Mouse (Mus musculus): ENCODE measurements at regions not wholly inside any gene's neighbourhood (a gene's known extent, or its start where the extent isn't known, plus 50 kb on each side); places are given as distances from the start of the nearest gene placed in this dataset.

DNA sequence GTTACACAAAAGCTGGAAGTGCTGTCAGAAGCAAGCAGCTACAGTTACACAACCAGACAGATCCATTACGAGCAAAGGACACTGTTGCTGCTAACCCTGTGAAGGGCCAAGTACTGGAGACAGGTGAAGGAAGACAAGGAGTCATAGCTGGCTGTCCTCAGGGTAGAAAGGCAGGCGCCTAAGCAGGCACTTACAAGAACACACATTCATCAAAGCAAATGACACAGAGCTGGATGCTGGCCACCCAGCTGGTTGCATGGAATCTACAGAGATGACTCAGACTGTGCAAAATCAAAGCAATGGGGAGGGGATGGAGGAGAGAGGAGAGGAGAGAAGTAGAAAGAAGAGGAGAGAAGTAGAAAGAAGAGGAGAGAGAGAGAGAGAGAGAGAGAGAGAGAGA is 265.8 kb upstream of the Osr1 start:
- Histone ChIP-seq H3K27me3 (ENCODE audit: control insufficient read depth, insufficient read depth, low read length) (no peaks in the 10 kb centered on the region), H3K9me3 (ENCODE audit: control insufficient read depth, low read length) (no peaks in the 10 kb centered on the region), H3K27ac (ENCODE audit: low read depth, low read length) (no peak overlapping the region), H3K36me3 (ENCODE audit: control insufficient read depth, insufficient read depth, low read length) (no peaks in the 10 kb centered on the region), H3K4me3 (ENCODE audit: low read depth, low read length) (no peak overlapping the region), H3K4me2 (no peak overlapping the region), H3K4me1 (ENCODE audit: control insufficient read depth, insufficient read depth, low read length) (no peaks in the 10 kb centered on the region), H3K9ac (ENCODE audit: low read length) (no peak overlapping the region)
- no peak for DNase-seq (ENCODE audit: low spot score, missing footprints)
- WGBS = 83% methylated on average over 2 of the region's 2 CpGs
- ATAC-seq (ENCODE audit: low FRiP score) = no peak

DNA sequence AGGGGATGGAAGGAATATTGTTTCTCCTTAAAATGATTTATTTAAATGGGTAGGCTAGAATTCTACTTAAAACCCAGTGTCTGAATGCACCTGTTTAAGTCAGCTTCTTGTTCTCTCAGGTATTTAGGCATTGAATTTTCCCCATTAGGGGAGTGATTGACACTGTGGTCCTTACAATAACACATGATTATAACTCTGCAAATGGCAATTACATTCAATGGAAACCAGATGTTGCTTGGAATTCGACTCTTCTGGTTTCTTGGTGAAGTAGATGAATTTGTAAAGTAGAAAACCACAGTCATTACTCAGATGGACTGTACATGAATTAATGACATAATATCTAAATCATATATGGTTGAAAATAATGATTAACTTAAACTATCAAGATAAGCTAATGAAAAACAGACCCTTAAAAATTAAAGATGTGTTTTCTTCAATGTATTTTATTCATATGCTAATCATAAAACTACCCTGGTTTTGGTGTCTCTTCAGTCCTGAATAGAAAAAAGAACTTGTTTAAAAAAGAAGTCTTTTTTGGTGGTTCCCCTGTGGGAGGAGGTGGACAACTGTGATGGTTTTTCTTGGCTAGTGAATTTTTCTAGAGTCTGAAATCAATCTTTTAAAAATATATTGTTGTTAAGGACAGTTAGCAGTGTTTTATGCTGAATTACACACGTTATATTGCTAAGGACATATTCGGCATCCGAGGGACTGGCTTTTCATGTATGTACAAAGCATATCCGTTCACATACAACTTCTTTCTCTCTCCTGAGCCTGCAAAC is 231.8 kb upstream of the Osr1 start:
- ATAC-seq (ENCODE audit: low FRiP score) (no peak), DNase-seq (ENCODE audit: low spot score, missing footprints) (no peak)
- H3K4me3 ChIP-seq (ENCODE audit: low read depth, low read length) = no peak overlapping the region
- H3K9me3 ChIP-seq (ENCODE audit: control insufficient read depth, low read length) = no peaks in the 10 kb centered on the region
- H3K9ac ChIP-seq (ENCODE audit: low read length) = no peak overlapping the region
- no peaks in the 10 kb centered on the region for H3K4me1 ChIP-seq (ENCODE audit: control insufficient read depth, insufficient read depth, low read length)
- 81% methylated on average over 5 of the region's 5 CpGs for whole genome bisulfite sequencing
- H3K27ac ChIP-seq (ENCODE audit: low read depth, low read length) = no peak overlapping the region
- H3K4me2 ChIP-seq = no peak overlapping the region
- no peaks in the 10 kb centered on the region for H3K36me3 ChIP-seq (ENCODE audit: control insufficient read depth, insufficient read depth, low read length)
- no peaks in the 10 kb centered on the region for H3K27me3 ChIP-seq (ENCODE audit: control insufficient read depth, insufficient read depth, low read length)

DNA sequence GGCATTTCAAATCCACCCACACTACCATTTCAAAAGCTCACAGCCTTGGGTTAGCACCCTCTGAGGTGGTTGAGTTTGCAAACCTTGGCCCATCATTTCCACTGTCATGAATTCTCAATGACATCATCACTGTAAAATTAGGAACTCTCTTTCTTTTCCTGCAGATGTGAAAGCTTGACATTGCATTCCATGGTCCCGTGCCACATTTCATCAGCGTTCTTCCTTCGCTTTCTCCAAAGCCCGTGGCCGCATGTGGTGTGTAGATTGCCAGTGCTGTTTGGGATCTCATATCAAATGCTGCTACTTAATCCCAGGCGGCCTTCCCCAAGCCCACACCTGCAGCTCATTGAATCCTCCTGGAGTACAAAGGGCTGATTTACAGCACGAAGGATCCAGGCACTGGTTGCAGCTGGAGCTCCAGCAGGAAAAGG is 231.1 kb upstream of the Osr1 start:
- no peak overlapping the region for H3K27ac ChIP-seq (ENCODE audit: low read depth, low read length)
- no peaks in the 10 kb centered on the region for H3K4me1 ChIP-seq (ENCODE audit: control insufficient read depth, insufficient read depth, low read length)
- H3K9ac ChIP-seq (ENCODE audit: low read length) = no peak overlapping the region
- 66% methylated on average over 7 of the region's 7 CpGs for WGBS
- no peaks in the 10 kb centered on the region for H3K36me3 ChIP-seq (ENCODE audit: control insufficient read depth, insufficient read depth, low read length)
- H3K4me2 ChIP-seq = no peak overlapping the region
- no peak for ATAC-seq (ENCODE audit: low FRiP score)
- no peak overlapping the region for H3K4me3 ChIP-seq (ENCODE audit: low read depth, low read length)
- DNase-seq (ENCODE audit: low spot score, missing footprints) = no peak
- H3K27me3 ChIP-seq (ENCODE audit: control insufficient read depth, insufficient read depth, low read length) = no peaks in the 10 kb centered on the region
- H3K9me3 ChIP-seq (ENCODE audit: control insufficient read depth, low read length) = no peaks in the 10 kb centered on the region

DNA sequence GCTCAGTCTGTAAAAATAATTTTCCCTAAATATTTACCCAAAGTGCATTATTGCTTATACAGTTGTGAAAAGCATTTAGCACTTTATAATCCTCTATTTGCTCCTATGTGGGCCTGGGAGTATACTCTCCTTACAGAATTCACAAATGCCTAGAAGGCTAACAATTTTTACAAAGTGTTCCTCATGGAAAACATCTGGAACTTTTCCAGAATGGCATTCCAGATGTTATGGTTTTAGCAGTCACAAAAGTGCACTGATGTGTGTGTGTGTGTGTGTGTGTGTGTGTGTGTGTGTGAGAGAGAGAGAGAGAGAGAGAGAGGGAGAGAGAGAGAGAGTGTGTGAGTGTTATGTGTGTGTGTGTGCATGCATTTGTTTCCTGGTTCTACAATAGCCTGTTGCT is 229.1 kb upstream of the Osr1 start:
- H3K4me3 ChIP-seq (ENCODE audit: low read depth, low read length) = no peak overlapping the region
- H3K27ac ChIP-seq (ENCODE audit: low read depth, low read length) = no peak overlapping the region
- ATAC-seq (ENCODE audit: low FRiP score) (no peak), DNase-seq (ENCODE audit: low spot score, missing footprints) (no peak)
- H3K9ac ChIP-seq (ENCODE audit: low read length) = no peak overlapping the region
- no peak overlapping the region for H3K4me2 ChIP-seq
- H3K36me3 ChIP-seq (ENCODE audit: control insufficient read depth, insufficient read depth, low read length) = no peaks in the 10 kb centered on the region
- H3K27me3 ChIP-seq (ENCODE audit: control insufficient read depth, insufficient read depth, low read length) = no peaks in the 10 kb centered on the region
- no peaks in the 10 kb centered on the region for H3K9me3 ChIP-seq (ENCODE audit: control insufficient read depth, low read length)
- H3K4me1 ChIP-seq (ENCODE audit: control insufficient read depth, insufficient read depth, low read length) = no peaks in the 10 kb centered on the region

DNA sequence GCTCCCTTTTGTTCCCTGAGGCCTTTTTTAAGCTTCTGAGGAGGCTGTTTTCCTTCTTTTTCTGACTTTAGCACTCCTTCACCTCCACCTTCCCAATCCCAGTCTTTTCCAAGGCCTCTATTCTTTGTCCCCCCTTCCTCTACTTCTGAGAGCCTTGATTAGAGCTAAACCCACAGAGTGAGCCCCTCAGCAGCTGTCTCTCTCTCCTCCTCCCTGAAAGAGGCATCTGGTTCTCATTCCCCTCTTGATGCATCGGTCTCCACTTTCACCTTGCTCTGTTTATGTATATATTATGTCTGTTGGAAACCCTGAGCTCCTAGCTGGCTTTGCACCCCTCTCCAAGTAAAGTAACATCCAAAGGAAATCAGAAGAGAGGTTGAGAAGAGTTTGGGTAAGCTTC is 224.6 kb upstream of the Osr1 start:
- Histone ChIP-seq H3K27ac (ENCODE audit: low read depth, low read length) (no peak overlapping the region), H3K9me3 (ENCODE audit: control insufficient read depth, low read length) (no peaks in the 10 kb centered on the region), H3K4me1 (ENCODE audit: control insufficient read depth, insufficient read depth, low read length) (no peaks in the 10 kb centered on the region), H3K9ac (ENCODE audit: low read length) (no peak overlapping the region), H3K4me3 (ENCODE audit: low read depth, low read length) (no peak overlapping the region), H3K27me3 (ENCODE audit: control insufficient read depth, insufficient read depth, low read length) (no peaks in the 10 kb centered on the region), H3K36me3 (ENCODE audit: control insufficient read depth, insufficient read depth, low read length) (no peaks in the 10 kb centered on the region), H3K4me2 (no peak overlapping the region)
- 81% methylated on average over 1 of the region's 1 CpGs for WGBS
- DNase-seq (ENCODE audit: low spot score, missing footprints) (no peak), ATAC-seq (ENCODE audit: low FRiP score) (no peak)

DNA sequence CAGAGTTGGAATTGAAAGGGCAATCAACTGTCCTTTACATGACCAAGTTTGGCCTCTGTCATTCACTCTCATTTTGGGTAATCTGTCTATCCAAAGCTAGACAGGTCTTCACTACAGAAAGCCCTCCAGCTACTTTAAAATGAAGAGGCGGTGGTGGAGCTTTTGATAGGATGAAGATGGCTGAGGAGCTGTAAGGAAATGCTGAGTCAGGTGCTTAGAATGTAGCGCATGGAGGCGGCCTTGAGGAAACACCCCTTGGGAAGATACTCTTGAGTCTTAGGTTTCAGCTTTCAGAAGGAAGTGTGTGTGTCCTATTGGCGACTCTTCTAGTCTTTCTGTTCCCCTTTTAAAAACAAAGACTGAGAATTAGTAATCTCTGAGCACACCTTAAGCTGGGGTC is 214.4 kb upstream of the Osr1 start:
- Histone ChIP-seq H3K27ac (ENCODE audit: low read depth, low read length) (no peak overlapping the region), H3K4me3 (ENCODE audit: low read depth, low read length) (no peak overlapping the region), H3K27me3 (ENCODE audit: control insufficient read depth, insufficient read depth, low read length) (no peaks in the 10 kb centered on the region), H3K36me3 (ENCODE audit: control insufficient read depth, insufficient read depth, low read length) (no peaks in the 10 kb centered on the region), H3K9ac (ENCODE audit: low read length) (no peak overlapping the region), H3K4me1 (ENCODE audit: control insufficient read depth, insufficient read depth, low read length) (no peaks in the 10 kb centered on the region), H3K4me2 (no peak overlapping the region), H3K9me3 (ENCODE audit: control insufficient read depth, low read length) (no peaks in the 10 kb centered on the region)
- DNase-seq (ENCODE audit: low spot score, missing footprints) (no peak), ATAC-seq (ENCODE audit: low FRiP score) (no peak)
- 86% methylated on average over 4 of the region's 4 CpGs for WGBS

DNA sequence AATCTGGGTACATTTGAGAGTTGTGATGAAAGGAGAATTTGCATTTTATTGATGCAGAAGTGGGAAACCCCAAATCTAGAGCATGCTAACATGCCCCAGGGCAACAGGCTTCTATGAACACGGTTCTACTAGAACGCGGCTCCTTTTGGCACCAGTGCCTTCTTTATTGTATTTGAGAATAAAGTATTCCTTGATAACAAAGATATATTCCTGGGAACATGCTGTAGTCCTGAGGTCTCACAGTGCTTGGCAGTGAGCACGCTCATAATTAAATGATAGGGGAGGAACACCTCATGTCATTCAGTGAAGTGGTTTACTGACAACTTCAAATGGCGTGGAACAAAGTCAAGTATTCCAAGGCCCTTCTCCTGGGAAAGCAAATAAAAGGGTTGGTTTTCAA is 212.1 kb upstream of the Osr1 start:
- no peaks in the 10 kb centered on the region for H3K4me1 ChIP-seq (ENCODE audit: control insufficient read depth, insufficient read depth, low read length)
- no peaks in the 10 kb centered on the region for H3K9me3 ChIP-seq (ENCODE audit: control insufficient read depth, low read length)
- no peak overlapping the region for H3K27ac ChIP-seq (ENCODE audit: low read depth, low read length)
- no peaks in the 10 kb centered on the region for H3K36me3 ChIP-seq (ENCODE audit: control insufficient read depth, insufficient read depth, low read length)
- ATAC-seq (ENCODE audit: low FRiP score) (no peak), DNase-seq (ENCODE audit: low spot score, missing footprints) (no peak)
- no peaks in the 10 kb centered on the region for H3K27me3 ChIP-seq (ENCODE audit: control insufficient read depth, insufficient read depth, low read length)
- WGBS = 90% methylated on average over 5 of the region's 5 CpGs
- H3K4me2 ChIP-seq = no peak overlapping the region
- H3K4me3 ChIP-seq (ENCODE audit: low read depth, low read length) = no peak overlapping the region
- H3K9ac ChIP-seq (ENCODE audit: low read length) = no peak overlapping the region

DNA sequence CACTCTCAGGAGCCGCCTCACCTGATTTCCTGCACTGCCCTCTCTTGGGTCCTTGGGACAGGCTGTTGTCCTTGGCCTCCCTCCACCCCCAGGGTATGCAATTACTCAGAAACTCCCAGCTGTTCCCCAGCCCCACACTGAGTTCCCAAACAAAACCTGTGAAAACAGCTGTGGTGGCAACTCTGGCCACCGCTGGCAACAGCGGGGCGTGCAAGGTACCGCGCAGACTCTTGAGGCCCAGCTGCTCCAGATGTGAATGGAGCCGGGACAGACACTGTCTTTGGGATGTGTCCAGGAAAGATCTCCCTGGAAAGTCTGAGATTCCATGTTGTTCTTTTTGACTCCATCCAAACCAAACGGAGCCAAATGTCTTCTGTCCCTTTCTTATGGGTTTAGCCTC is 211.0 kb upstream of the Osr1 start:
- Histone ChIP-seq H3K4me3 (ENCODE audit: low read depth, low read length) (no peak overlapping the region), H3K4me2 (no peak overlapping the region), H3K27me3 (ENCODE audit: control insufficient read depth, insufficient read depth, low read length) (no peaks in the 10 kb centered on the region), H3K9ac (ENCODE audit: low read length) (no peak overlapping the region), H3K9me3 (ENCODE audit: control insufficient read depth, low read length) (no peaks in the 10 kb centered on the region), H3K36me3 (ENCODE audit: control insufficient read depth, insufficient read depth, low read length) (no peaks in the 10 kb centered on the region), H3K27ac (ENCODE audit: low read depth, low read length) (no peak overlapping the region), H3K4me1 (ENCODE audit: control insufficient read depth, insufficient read depth, low read length) (no peaks in the 10 kb centered on the region)
- 51% methylated on average over 8 of the region's 8 CpGs for WGBS
- DNase-seq (ENCODE audit: low spot score, missing footprints) (no peak), ATAC-seq (ENCODE audit: low FRiP score) (no peak)

DNA sequence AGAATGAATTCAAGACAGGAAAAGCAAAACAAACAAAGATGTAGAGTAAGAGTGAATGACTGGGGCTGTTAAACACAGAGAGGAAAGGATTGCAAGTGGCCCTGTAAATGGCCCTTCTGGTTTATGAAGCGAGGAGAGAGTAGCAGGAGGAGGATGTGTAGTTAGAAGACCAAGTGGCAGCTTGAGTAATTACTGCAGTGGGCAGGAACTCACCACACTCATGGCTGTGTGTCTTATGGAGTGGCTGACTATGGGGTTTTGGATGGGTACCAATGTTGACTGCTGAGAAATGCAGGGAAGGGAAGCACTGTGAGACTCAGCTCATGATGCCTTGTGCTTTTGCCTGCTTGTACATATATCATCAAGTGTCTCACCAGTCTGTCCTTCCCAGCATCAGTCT is 204.0 kb upstream of the Osr1 start:
- WGBS = 83% methylated on average over 1 of the region's 1 CpGs
- ATAC-seq (ENCODE audit: low FRiP score) = no peak

More for the DNA sequence above, 204.0 kb upstream of the Osr1 start:
- no peaks in the 10 kb centered on the region for H3K4me1 ChIP-seq (ENCODE audit: control insufficient read depth, insufficient read depth, low read length)
- no peak overlapping the region for H3K27ac ChIP-seq (ENCODE audit: low read depth, low read length)
- no peaks in the 10 kb centered on the region for H3K9me3 ChIP-seq (ENCODE audit: control insufficient read depth, low read length)
- H3K36me3 ChIP-seq (ENCODE audit: control insufficient read depth, insufficient read depth, low read length) = no peaks in the 10 kb centered on the region
- H3K9ac ChIP-seq (ENCODE audit: low read length) = no peak overlapping the region
- no peaks in the 10 kb centered on the region for H3K27me3 ChIP-seq (ENCODE audit: control insufficient read depth, insufficient read depth, low read length)
- H3K4me3 ChIP-seq (ENCODE audit: low read depth, low read length) = no peak overlapping the region
- H3K4me2 ChIP-seq = no peak overlapping the region
- DNase-seq (ENCODE audit: low spot score, missing footprints) = no peak
